Mouse (Mus musculus) spleen, adult 18-20 months (tissue): Measurements from ENCODE around the gene Hist2h3c1.
"Not testable (repeated sequence)": the region's sequence is repeated elsewhere in the genome, so short reads cannot be mapped to it uniquely, and the experiment has no call there.

Source experiments
- DNase-seq, 2 experiments: peaks; one replicate each; pipeline ENCODE4 v3.0.0; 2022; ENCODE audit warnings: mixed read lengths in 2 of 2

Hist2h3c1 gene

GRCm38 (mm10) chr3:96246427-96246856 is at the start of gene Hist2h3c1:
Hist2h3c1 (plus strand) TSS chr3:96246685.
- not testable (repeated sequence) for DNase-seq

DNA sequence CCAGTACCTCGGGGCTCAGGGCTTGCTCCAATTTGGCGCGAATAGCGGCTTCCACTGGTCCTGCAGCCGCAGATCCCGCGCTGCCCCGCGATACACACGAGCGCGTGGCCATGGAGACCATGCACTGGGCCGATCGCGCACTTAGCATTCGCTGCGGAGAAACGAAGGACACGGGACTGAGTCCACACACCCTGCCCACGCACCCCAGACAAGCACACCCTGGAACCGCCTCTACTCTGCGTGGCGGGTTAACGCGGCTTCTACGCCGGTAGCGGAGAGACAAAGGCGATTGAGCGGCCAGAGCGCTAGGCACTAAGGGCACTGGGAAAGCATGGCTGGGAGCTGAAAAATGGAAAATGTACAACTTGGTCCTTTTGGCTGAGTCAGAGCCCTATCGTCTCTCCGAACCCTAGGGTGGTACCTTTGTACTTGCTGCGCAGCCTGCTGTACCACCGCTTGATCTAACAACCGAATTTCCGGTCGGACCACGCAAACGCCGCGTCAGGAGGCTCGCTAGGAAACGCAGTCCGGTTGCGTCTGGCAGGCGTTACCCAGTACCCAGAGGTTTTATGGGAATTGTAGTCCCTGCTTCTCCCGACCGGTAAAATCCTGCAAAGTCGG is 49.2 kb upstream of the Hist2h3c1 start:
- DNase-seq, result peak; percentile 79 to 80

- DNase-seq, result no peak
Observed at GRCm38 (mm10) chr3:96198181-96198580, 48.3 kb upstream of the Hist2h3c1 start.

GRCm38 (mm10) chr3:96198601-96199251 is 47.8 kb upstream of the Hist2h3c1 start:
- DNase-seq, result not testable (repeated sequence)

DNA sequence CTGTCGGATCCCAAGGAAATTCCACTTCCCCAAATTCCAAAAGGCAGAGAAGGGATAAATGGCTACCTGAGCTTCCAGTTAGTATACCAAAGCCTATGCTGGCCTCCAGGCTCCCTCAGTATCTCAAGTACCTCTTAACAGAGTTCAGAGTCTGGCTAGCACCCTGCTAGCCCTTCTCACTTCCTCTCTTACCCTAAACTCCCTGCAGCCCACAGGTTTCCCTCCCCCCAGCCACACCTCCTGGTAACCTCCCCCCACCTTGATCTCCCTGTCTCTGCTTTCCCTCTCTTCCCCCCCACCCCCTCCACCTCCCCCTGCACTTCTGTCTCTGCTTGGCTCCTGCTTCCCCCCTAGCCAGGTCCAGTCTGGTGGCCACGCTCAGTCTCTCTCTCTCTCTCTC is 46.8 kb upstream of the Hist2h3c1 start:
- no peak for DNase-seq

GRCm38 (mm10) chr3:96207819-96208218 is 38.7 kb upstream of the Hist2h3c1 start:
- no peak for DNase-seq

DNA sequence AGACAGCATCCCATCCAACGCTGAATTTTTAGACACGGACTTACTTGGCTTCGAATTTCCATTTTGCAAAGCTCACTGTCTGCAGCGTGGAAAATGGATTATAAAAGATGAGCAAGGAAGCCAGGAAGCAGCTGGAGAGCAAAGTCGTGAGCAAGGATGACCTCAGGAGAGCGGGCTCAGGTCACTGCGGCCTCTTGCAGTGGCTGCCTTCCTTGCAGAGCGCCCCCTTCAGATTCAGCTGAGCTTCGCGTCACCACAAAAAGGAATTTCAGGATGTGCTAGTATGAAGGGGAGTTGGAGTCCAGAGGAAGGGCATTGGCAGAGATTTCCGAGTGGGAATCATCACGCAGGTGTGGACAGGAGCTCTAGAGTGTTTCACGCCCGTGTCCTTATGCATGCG is 37.2 kb upstream of the Hist2h3c1 start:
- no peak for DNase-seq

DNA sequence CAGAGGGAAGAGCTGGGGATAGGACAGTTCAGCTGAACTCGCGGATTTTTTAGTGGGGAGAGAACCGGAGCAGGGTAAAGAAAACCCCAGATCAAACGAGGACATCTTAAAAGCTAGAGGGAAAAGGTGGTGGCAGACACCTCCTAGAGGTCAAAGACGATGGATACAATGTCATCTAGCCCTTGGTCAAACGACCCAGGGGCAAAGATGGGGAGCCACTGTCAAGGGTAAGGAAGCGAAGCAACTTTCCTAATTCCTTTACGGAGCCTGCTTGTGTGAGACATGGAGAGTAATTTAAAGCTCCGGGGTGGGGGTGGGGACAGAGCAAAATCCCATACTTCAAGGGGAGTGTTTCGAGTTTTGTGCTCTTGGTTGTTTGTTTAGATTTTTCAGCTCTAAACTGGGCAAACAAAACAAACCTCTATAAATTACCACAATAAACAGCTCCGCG is 27.3 kb upstream of the Hist2h3c1 start:
- peak; percentile 19 to 42 for DNase-seq

DNA sequence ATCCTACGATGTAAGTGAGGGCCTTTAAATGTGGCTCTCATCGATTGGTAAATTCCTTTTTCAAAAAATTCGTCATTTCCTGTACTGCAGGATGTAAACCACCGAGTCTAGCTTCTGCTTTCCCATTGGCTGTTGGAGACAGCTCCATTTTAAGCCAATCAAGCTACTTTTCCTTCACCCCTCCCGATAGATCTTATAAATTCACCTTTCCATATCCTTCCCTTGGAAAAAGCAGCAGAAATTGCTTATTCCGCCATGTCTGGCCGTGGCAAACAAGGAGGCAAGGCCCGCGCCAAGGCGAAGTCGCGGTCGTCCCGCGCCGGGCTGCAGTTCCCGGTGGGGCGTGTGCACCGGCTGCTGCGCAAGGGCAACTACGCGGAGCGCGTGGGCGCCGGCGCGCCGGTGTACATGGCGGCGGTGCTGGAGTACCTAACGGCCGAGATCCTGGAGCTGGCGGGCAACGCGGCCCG is 26.8 kb upstream of the Hist2h3c1 start, which contains the start of the genes Bola1 and Hist2h2ab:
TSS of gene Bola1 (minus strand) at position 49 of the 470 bp plus-strand sequence.
TSS of gene Hist2h2ab (plus strand) at position 205 of the 470 bp plus-strand sequence.
- DNase-seq, result peak; percentile 73 to 77

DNA sequence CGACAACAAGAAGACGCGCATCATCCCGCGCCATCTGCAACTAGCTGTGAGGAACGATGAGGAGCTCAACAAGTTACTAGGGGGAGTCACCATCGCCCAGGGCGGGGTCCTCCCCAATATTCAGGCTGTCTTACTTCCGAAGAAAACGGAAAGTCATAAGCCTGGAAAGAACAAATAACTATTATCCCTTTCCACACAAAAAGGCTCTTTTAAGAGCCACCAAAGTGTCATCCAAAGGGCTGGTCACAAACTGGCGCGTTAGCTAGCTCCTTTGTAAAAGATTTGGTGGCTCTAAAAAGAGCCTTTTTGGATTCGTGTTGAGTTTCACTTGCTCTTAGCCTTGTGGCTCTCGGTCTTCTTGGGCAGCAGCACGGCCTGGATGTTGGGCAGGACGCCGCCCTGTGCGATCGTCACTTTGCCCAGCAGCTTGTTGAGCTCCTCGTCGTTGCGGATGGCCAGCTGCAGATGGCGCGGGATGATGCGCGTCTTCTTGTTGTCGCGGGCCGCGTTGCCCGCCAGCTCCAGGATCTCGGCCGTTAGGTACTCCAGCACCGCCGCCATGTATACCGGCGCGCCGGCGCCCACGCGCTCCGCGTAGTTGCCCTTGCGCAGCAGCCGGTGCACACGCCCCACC is 26.2 kb upstream of the Hist2h3c1 start:
- DNase-seq, result not testable (repeated sequence)

DNA sequence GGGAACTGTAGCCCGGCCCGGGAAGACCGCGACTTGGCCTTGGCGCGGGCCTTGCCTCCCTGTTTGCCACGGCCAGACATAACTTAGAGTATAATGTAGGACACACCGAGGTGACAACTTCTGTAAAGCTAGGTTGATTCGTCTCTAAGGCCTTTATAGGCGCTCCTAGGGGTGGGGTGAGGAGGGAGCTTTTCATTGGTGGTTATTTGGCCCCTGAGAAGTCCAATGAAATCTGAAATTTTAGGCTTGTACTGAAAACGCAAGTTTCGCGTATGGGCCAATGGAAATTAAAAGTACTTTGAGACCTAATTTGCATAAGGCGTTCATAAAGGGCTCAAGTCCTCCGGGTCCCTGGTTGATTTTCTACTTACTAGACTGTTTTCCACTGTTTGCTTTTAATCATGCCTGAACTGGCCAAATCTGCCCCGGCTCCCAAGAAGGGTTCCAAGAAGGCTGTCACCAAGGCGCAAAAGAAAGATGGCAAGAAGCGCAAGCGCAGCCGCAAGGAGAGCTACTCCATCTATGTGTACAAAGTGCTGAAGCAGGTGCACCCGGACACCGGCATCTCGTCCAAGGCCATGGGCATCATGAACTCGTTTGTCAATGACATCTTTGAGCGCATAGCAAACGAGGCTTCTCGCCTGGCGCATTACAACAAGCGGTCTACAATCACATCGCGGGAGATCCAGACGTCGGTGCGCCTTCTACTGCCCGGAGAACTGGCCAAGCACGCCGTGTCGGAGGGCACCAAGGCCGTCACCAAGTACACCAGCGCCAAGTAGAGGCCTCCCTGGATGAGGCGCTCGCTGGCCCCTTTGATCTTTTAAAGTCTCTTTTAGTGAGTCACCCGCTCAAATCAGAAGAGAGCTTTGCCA is 25.5 kb upstream of the Hist2h3c1 start, which contains the start of the genes Hist2h2ac and Hist2h2be:
TSS of gene Hist2h2ac (minus strand) at position 116 of the 875 bp plus-strand sequence.
TSS of gene Hist2h2be (plus strand) at position 355 of the 875 bp plus-strand sequence.
- DNase-seq, result peak; percentile 74 to 80

- peak in 1 of 2 experiments; percentile 29 for DNase-seq
Observed at GRCm38 (mm10) chr3:96221640-96222038, 24.8 kb upstream of the Hist2h3c1 start.

DNA sequence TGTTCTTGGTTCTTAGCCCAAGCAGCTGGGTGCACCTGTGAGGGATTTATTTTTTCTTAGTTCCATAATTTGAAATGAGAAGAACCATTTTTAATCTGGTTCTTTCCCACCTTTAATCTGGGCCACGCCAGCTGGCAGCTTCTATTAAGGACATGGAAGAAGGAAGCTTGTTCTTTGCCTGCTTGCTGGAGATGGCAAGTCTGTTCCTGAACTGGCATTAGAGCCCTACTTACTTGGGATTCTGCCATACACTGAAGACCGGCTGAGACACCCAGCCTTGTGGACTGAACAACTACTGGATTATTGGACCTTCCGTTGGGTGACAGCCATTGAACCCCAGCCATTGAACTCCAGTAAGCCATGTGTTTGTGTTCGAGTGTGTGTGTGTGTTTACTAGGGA is 23.7 kb upstream of the Hist2h3c1 start:
- no peak for DNase-seq

DNA sequence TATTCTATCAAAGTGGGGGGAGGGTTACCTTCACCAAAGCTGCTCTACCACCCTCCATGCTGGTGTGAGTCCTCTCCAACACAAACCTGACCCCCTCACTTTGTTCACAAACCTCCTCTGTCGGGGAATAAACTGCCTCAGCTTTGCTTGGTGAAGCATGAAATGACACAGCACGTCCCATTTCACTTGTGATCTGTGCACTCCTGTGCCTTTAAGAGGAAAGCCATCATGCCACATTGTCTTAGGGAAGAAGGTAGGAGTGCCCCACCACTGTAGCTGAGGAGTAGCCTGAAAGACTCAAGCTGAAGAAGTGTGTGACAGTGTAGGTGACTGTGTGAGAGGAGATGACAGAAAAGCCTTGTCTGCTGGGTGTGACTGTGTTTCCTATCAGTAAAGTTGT is 21.1 kb upstream of the Hist2h3c1 start:
- DNase-seq, result no peak

DNA sequence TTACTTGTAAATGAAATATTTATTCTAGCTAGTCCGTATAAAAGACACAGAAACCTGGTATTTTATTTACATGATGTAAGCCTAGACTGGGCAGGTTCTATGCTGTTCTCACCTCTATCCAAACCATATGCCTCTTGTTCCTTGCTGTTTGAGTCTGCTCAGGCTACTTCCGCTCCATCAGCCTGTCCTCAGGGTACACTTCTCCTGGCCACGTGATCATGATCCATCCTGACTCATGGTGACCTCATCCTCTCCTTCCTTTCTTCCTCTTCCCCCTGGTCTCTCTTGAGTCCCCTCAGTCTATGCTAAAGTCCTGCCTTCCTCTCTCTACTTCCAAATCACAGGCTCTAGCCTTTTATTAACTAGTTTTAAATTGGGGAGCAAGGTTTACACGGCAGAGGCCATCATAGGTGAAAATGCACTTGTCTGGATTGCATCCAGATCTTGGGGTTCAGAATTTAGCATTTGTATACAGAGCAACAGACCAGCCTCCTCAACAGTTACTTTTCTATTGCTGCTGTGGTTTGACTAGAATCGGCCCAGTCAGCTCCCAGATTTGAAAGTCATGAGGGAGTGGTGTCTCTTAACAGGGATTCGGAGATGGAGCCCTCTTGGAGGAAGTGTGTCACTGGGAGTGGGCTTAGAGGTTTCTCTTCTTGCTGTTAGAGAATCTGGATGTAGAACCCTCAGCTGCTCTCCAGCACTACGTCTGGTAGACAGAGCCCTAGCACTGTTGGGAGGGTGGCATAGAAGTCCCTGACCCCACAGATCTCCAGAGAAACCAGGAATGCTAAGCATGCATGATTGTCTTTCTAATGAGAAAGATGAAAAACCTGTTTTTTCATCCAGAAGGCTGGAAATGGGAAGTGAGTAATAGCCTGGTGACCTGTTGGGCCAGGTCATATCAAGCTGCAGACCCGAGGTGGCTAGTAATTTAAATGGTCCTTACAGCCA is 19.5 kb upstream of the Hist2h3c1 start:
- no peak for DNase-seq

GRCm38 (mm10) chr3:96228828-96229227 is 17.7 kb upstream of the Hist2h3c1 start:
- DNase-seq, result no peak

DNA sequence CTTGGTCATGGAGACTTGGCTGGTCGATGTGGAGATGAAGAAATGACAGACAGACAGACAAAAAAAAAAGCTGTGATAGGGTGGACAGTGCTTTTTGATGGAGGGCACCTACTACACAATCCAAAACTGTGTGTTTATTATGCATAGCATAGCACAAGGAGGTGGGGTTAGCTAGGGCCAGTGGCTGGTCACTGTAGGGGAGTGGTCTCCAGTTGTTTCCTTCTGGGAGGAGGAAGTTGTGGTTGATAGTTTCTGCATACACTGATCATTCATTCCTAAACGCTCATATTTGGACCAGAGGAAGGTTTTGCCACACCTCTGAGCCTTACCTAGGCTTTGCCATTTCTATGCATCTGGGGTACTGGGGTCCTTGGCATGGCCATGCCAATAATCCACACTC is 16.1 kb upstream of the Hist2h3c1 start:
- DNase-seq, result no peak

- DNase-seq, result no peak
Observed at GRCm38 (mm10) chr3:96230910-96231757, 15.4 kb upstream of the Hist2h3c1 start.

DNA sequence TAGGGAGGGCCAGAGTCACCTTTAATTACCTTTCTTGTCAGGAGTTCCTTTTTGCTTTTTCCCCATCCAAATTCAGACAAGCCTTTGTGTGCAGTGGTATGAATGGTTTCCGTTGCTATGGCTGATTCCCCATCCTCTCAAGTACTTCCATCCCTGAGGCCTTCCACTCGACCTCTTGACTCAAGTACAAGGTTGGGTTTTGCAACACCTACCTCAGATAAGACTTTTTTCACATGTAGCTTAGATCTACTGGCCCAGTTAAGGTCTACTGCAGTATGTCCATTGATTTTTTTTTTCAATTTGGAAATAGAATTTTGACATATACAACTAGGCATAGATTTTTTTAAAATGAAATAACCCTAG is 14.7 kb upstream of the Hist2h3c1 start:
- no peak for DNase-seq

- no peak for DNase-seq
Observed at GRCm38 (mm10) chr3:96234914-96235313, 11.6 kb upstream of the Hist2h3c1 start.
